ENCODE assay signal across 30 mouse cellular contexts in the genomic region with DNA sequence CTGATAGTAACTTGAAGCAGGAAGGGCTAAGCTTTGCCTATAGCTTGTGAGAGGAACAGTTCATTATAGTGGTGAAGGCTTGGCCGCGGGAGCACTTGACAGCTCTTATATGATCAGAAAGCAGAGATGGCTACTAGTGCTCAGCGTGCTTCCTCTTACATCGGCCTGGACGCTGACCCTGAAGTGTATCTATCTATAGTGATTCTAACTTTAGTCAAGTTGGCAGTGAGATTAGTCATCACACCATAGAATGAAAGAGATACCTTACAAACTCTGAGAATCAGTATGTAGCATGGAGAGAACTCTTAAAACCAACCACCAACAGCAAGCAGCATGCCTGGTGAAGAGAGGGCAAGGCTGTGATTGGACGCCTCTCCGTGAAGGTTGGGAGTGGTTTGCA. TPM values are rescaled to one million over a fixed set of nuclear protein-coding genes. Genes with fewer than 3 reads are reported as not detected.
A peak's percentile ranks its signal among the peaks of the same experiment; 100 is the strongest.
DNase-seq lines count a peak whose midpoint lies in the region; TF ChIP-seq lines count a peak whose summit lies in the region.
"Had no signal": no experiment of that assay in that cellular context is flagged by ENCODE, and none has a peak within 500 bp of the region (broad histone marks: within the 10 kb centered on the region; RNA-seq: fewer than 3 reads in every experiment).

No protein-coding gene starts in this region.

- peaks cover 25 to 29% of the 10 kb centered on the region in 2 experiments for H3K36me3 ChIP-seq in CH12.LX (replicated peaks in 1 of 2; ENCODE audit: control insufficient read depth in 1 of 2, insufficient read depth in 1 of 2, low read length in 1 of 2)

- in situ Hi-C loops in CH12.LX (cut with MboI; ENCODE audit: low pct_ligation_motif_present, low pct_unique_long_range_greater_than_20kb, low sequenced_read_pairs), result loop anchor here (5.0 kb wide), 1 partner anchor 39 kb away; no protein-coding TSS in a partner anchor

- H3K9me3 ChIP-seq in CH12.LX (replicated peaks; ENCODE audit: low read length), result no peaks in the 10 kb centered on the region
- H3K9me3 ChIP-seq: G1E had no signal

- H3K4me3 ChIP-seq in gastrocnemius, adult 2 months, result no peak overlapping the region
- H3K4me3 ChIP-seq in CH12.LX (replicated peaks in 1 of 3; ENCODE audit: low read depth in 2 of 3, low read length in 2 of 3, poor library complexity in 1 of 3), result no peak overlapping the region

- peak; percentile 58 for TF ChIP-seq EP300 in CH12.LX (IDR thresholded peaks at IDR 0.05; ENCODE audit: low read length)

- H3K9ac ChIP-seq in CH12.LX (ENCODE audit: insufficient read depth, low read depth), result no peak overlapping the region

- no peak; the same call in 1 of the 2 replicates for TF ChIP-seq POLR2A in CH12.LX (IDR thresholded peaks at IDR 0.05; ENCODE audit: low read depth, low read length)

- TF ChIP-seq CTCF in gastrocnemius, adult 2 months (IDR thresholded peaks at IDR 0.05), result no peak
- TF ChIP-seq CTCF in CH12.LX (conservative IDR thresholded peaks at IDR 0.05 in 1 of 2, IDR thresholded peaks at IDR 0.05 in 1 of 2; ENCODE audit: low read depth in 2 of 2, low read length in 2 of 2), result no peak

- H3K4me2 ChIP-seq in CH12.LX (ENCODE audit: insufficient read depth, low read depth, poor library complexity, severe bottlenecking), result no peak overlapping the region

- H3K79me2 ChIP-seq in CH12.LX (replicated peaks; ENCODE audit: control insufficient read depth, extremely low read depth, insufficient read depth, poor library complexity, severe bottlenecking), result no peaks in the 10 kb centered on the region; the same call in 1 of the 2 replicates

- DNase-seq in gastrocnemius, adult 18-20 months (ENCODE audit: low spot score), result peak; percentile 16
- no peak for DNase-seq in gastrocnemius, postnatal 25 days
- DNase-seq in gastrocnemius, adult 2 months, result no peak
- no peak for DNase-seq in gastrocnemius, postnatal 14 days
- DNase-seq in A20 (ENCODE audit: low read depth, low spot score), result peak; percentile 42
- no peak for DNase-seq in CH12.LX (ENCODE audit: extremely low read depth)
- DNase-seq in MN1 (ENCODE audit: low spot score), result no peak
- DNase-seq in thymus, adult 18-20 months, result no peak
- DNase-seq: adrenal gland, adult 2 months; adrenal gland, adult 8-10 months; adrenal gland, postnatal 10 days; adrenal gland, postnatal 14 days; adrenal gland, postnatal 25 days; adrenal gland, postnatal 36 days; B cell, adult 2 months; cerebellum, adult 11 months; cerebellum, adult 11-12 months; cerebellum, adult 18-20 months; cerebellum, adult 2 months; cerebellum, adult 8-10 months had no signal

- peak overlapping the region; percentile 16; the same call in 1 of the 2 replicates for H3K27ac ChIP-seq in gastrocnemius, adult 2 months
- H3K27ac ChIP-seq in CH12.LX (ENCODE audit: insufficient read depth, low read depth), result peak overlapping the region; percentile 26; the same call in 1 of the 2 replicates

- dilution Hi-C loops in CH12.LX (cut with MboI; ENCODE audit: extremely low pct_ligation_motif_present, extremely low pct_unique_long_range_greater_than_20kb, low sequenced_read_pairs), result no loop called here

- no peak for TF ChIP-seq RAD21 in CH12.LX (IDR thresholded peaks at IDR 0.05; ENCODE audit: low read depth, low read length)

- intact Hi-C loops in gastrocnemius, adult 2 months (cut with DNase I), result no loop called here
- intact Hi-C loops in gastrocnemius, postnatal 14 days (cut with DNase I; ENCODE audit: low total_unique reads), result no loop called here

- no peaks in the 10 kb centered on the region for H3K27me3 ChIP-seq in CH12.LX (replicated peaks)
- H3K27me3 ChIP-seq: Patski had no signal

- H3K4me1 ChIP-seq in CH12.LX (ENCODE audit: control insufficient read depth in 1 of 2, insufficient read depth in 2 of 2), result peaks cover 16 to 20% of the 10 kb centered on the region in 2 experiments; a peak in 3 of 4 replicates

TF ChIP-seq in CH12.LX, 34 proteins besides CTCF, POLR2A, EP300 and RAD21:
- no peak for TF ChIP-seq ZNF384 (IDR thresholded peaks at IDR 0.05; ENCODE audit: low read depth, low read length)
- peak; percentile 70; the same call in 1 of the 2 replicates for TF ChIP-seq MEF2A (IDR thresholded peaks at IDR 0.05; ENCODE audit: borderline replicate concordance, low read depth, low read length)
- TF ChIP-seq PAX5 (IDR thresholded peaks at IDR 0.05; ENCODE audit: low read length), result no peak
- no peak for TF ChIP-seq ELF1 (IDR thresholded peaks at IDR 0.05; ENCODE audit: low read depth, low read length)
- TF ChIP-seq NRF1 (IDR thresholded peaks at IDR 0.05; ENCODE audit: low read depth, low read length), result no peak
- no peak for TF ChIP-seq HCFC1 (IDR thresholded peaks at IDR 0.05; ENCODE audit: low read depth, low read length)
- TF ChIP-seq BHLHE40 (IDR thresholded peaks at IDR 0.05; ENCODE audit: low read depth, low read length), result peak; percentile 12; the same call in 1 of the 2 replicates
- 0 out of 2 replicates have a peak, but pooled peaks have one; percentile 24 for TF ChIP-seq JUN (IDR thresholded peaks at IDR 0.05; ENCODE audit: insufficient read depth, low read depth, low read length)
- no peak for TF ChIP-seq TCF12 (IDR thresholded peaks at IDR 0.05; ENCODE audit: low read depth, low read length)
- no peak for TF ChIP-seq MAZ (IDR thresholded peaks at IDR 0.05; ENCODE audit: low read depth, low read length)
- TF ChIP-seq POLR2AphosphoS2 (IDR thresholded peaks at IDR 0.05; ENCODE audit: low read depth, low read length), result no peak
- no peak for TF ChIP-seq SIN3A (IDR thresholded peaks at IDR 0.05; ENCODE audit: low read length)
- TF ChIP-seq MAFK (IDR thresholded peaks at IDR 0.05; ENCODE audit: insufficient replicate concordance, low read length), result no peak
- TF ChIP-seq MYC (IDR thresholded peaks at IDR 0.05; ENCODE audit: low read depth, low read length), result no peak
TF ChIP-seq in CH12.LX: peak in this region for 3.

RNA-seq across cellular contexts. Expression of a gene that starts 15.0 kb away (rescaled TPM):
- not detected for total RNA-seq in gastrocnemius, adult 18-20 months (2021)
- not detected for total RNA-seq in gastrocnemius, postnatal 25 days (2021)
- not detected for total RNA-seq in gastrocnemius, adult 2 months (2021)
- not detected for total RNA-seq in gastrocnemius, postnatal 14 days (2021)
- total RNA-seq in CH12.LX (2012; rRNA removed), result not detected in 2 replicates
- total RNA-seq in CH12.LX (2014; rRNA removed), result not detected in 2 replicates
- not detected in 2 replicates for polyA plus RNA-seq in CH12.LX (2012; ENCODE audit: insufficient read length, low read depth)
- total RNA-seq: adrenal gland, postnatal 10 days; adrenal gland, postnatal 14 days; adrenal gland, postnatal 25 days; adrenal gland, postnatal 4 days; ES-E14 had no signal
- polyA plus RNA-seq: activated CD4-positive, CD25-positive, alpha-beta regulatory T cell, adult 4 months; brain, embryonic 14.5 days; C2C12; CD4-positive, CD25-positive, alpha-beta regulatory T cell, adult 4 months; cerebellum, adult 2 months; G1E; Patski had no signal

RNA-seq across cellular contexts. Expression of a gene that starts 23.3 kb away (rescaled TPM):
- total RNA-seq in gastrocnemius, adult 18-20 months (2021), result not detected
- total RNA-seq in gastrocnemius, postnatal 25 days (2021), result under 1 TPM in 1 of 2 experiments, not detected in 1; 0.05 TPM
- not detected for total RNA-seq in gastrocnemius, adult 2 months (2021)
- total RNA-seq in gastrocnemius, postnatal 14 days (2021), result under 1 TPM in 1 of 2 experiments, not detected in 1; 0.02 TPM
- total RNA-seq in CH12.LX (2012; rRNA removed) (not detected in 2 replicates), CH12.LX (2014; rRNA removed) (not detected in 2 replicates)
- not detected in 2 replicates for polyA plus RNA-seq in CH12.LX (2012; ENCODE audit: insufficient read length, low read depth)
- total RNA-seq: adrenal gland, adult 18-20 months; adrenal gland, adult 2 months; adrenal gland, postnatal 14 days; adrenal gland, postnatal 25 days; adrenal gland, postnatal 36 days had no signal
- polyA plus RNA-seq: activated CD4-positive, CD25-positive, alpha-beta regulatory T cell, adult 4 months; adrenal gland, adult 2 months; C2C12; CD4-positive, CD25-positive, alpha-beta regulatory T cell, adult 4 months; Patski had no signal

RNA-seq across cellular contexts. Expression of a gene that starts 43.1 kb away (rescaled TPM):
- 10 to 100 TPM; 45.5 to 54.6 TPM for total RNA-seq in gastrocnemius, adult 18-20 months (2021)
- 10 to 100 TPM; 45.5 to 46.3 TPM for total RNA-seq in gastrocnemius, postnatal 25 days (2021)
- 10 to 100 TPM; 56.8 to 60.3 TPM for total RNA-seq in gastrocnemius, adult 2 months (2021)
- 10 to 100 TPM; 38.3 to 39.1 TPM for total RNA-seq in gastrocnemius, postnatal 14 days (2021)
- 189 and 226 TPM in 2 replicates for total RNA-seq in CH12.LX (2012; rRNA removed)
- total RNA-seq in CH12.LX (2014; rRNA removed), result 338 and 351 TPM in 2 replicates
- 288 and 301 TPM in 2 replicates for polyA plus RNA-seq in CH12.LX (2012; ENCODE audit: insufficient read length, low read depth)

RNA-seq across cellular contexts. Expression of a gene that starts 53.4 kb away (rescaled TPM):
- 1 to 10 TPM; 1.3 to 2.8 TPM for total RNA-seq in gastrocnemius, adult 18-20 months (2021)
- total RNA-seq in gastrocnemius, postnatal 25 days (2021), result 1 to 10 TPM; 3.5 to 3.9 TPM
- 1 to 10 TPM; 2.6 to 3.1 TPM for total RNA-seq in gastrocnemius, adult 2 months (2021)
- 1 to 10 TPM; 4.3 to 4.8 TPM for total RNA-seq in gastrocnemius, postnatal 14 days (2021)
- total RNA-seq in CH12.LX (2012; rRNA removed) (not detected in 2 replicates), CH12.LX (2014; rRNA removed) (not detected in 2 replicates)
- not detected in 2 replicates for polyA plus RNA-seq in CH12.LX (2012; ENCODE audit: insufficient read length, low read depth)
- total RNA-seq: G1E, MEL had no signal
- polyA plus RNA-seq: activated CD4-positive, CD25-positive, alpha-beta regulatory T cell, adult 4 months; C2C12; CD4-positive, CD25-positive, alpha-beta regulatory T cell, adult 4 months; G1E had no signal

Comparison
In these comparisons a context has a peak if more than half of its experiments do, and no peak if none do; other contexts are left out.
1. DNase-seq: peak in gastrocnemius, adult 18-20 months (single experiment) and A20 (single experiment); none in gastrocnemius, postnatal 25 days (single experiment), gastrocnemius, adult 2 months (single experiment), gastrocnemius, postnatal 14 days (single experiment), CH12.LX (single experiment), MN1 (single experiment) and thymus, adult 18-20 months (0 of 2).